Mouse (Mus musculus): ENCODE measurements around the gene Smim11. TPM values are rescaled to one million over a fixed set of nuclear protein-coding genes. Genes with fewer than 3 reads are reported as not detected.

The Smim11 gene
- polyA plus RNA-seq (2014; fragmentation: Nextera tagmentation; extraction: Ambion mirVana), result 117 and 134 TPM in 2 replicates

DNA sequence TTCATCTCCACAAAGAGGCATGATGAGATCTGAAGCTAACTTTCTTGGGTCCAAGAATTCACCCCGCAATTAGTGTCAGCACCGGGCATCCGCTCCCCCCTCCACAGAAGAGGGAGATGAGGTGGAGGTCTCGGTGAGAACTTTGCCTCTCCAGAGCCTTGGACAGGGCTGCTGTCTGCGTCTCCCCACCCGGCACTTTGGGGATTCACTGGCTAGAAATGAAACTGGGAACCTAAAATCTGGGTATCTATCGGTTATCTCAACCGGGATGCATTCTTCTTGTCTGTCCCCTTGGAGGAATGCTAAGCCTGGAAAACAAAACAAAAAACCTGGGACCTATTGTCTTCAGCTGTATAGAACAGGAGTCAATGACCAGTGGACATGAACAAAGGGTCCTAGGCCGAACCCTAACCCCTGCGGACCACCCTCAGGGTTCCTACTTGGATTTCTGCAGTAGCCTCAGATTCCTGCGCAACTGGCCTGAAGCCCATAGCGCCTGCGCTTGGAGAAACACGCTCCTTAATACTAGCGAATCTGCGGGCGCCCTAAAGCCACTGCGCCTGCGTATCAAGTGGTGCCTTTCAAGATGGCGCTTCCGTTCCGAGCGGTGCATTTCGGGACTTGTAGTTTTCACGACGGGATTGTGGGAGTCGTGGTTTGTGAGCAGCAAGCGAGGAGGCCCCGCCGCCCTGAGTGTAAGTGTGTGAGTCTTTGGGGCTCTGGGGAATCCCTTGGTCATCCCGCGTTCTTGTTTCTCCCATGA is at the start of gene Smim11:
Gene Smim11 (plus strand): TSS at position 638 of the 763 bp plus-strand sequence.
- no peaks in the 10 kb centered on the region for H3K27me3 ChIP-seq (ENCODE audit: control insufficient read depth, insufficient read depth, low read length)
- H3K4me1 ChIP-seq (ENCODE audit: control insufficient read depth, insufficient read depth, low read length), result no peaks in the 10 kb centered on the region
- no peaks in the 10 kb centered on the region for H3K9me3 ChIP-seq (replicated peaks; ENCODE audit: control insufficient read depth, low read length)
- 9% methylated on average over 32 of the region's 32 CpGs for WGBS
- H3K4me2 ChIP-seq (ENCODE audit: low read depth, low read length), result peak within 1 kb of the TSS; percentile 47
- H3K36me3 ChIP-seq (replicated peaks; ENCODE audit: control insufficient read depth, insufficient read depth, low read depth, low read length), result no peaks in the 10 kb centered on the region
- DNase-seq (ENCODE audit: low spot score) (peak; percentile 100), ATAC-seq (replicated peaks; ENCODE audit: insufficient number of reproducible peaks, low FRiP score, low TSS enrichment, low read depth) (peak; percentile 90)
- peak within 1 kb of the TSS; percentile 77 for H3K9ac ChIP-seq (replicated peaks; ENCODE audit: low read length)
- H3K27ac ChIP-seq (replicated peaks; ENCODE audit: low read depth, low read length), result no peak within 1 kb of the TSS
- peak within 1 kb of the TSS; percentile 61 for H3K4me3 ChIP-seq (ENCODE audit: low read depth, low read length)

DNA sequence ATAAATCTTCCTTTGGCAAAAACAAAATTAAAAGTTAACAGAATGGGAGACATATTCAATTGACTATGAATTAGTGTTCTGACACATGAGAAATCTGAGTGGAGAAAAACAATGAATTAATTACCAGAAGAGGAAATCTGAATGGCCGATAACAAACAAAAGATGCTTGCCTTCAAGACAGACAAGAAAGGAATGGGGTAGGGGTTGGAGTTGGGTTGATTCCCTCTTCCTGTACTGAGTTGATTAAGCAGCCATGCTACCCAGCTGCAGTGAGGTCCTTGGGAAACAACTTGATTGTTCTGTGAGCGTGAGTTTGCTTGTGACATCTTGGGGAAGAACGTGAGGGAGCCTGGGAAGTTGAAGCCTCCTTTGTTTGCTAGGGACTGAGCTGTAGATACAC is 46.8 kb upstream of the Smim11 start:
- Histone ChIP-seq H3K4me1 (ENCODE audit: control insufficient read depth, insufficient read depth, low read length) (no peaks in the 10 kb centered on the region), H3K27me3 (ENCODE audit: control insufficient read depth, insufficient read depth, low read length) (no peaks in the 10 kb centered on the region), H3K36me3 (replicated peaks; ENCODE audit: control insufficient read depth, insufficient read depth, low read depth, low read length) (no peaks in the 10 kb centered on the region), H3K9ac (replicated peaks; ENCODE audit: low read length) (no peak overlapping the region), H3K4me2 (ENCODE audit: low read depth, low read length) (no peak overlapping the region), H3K4me3 (ENCODE audit: low read depth, low read length) (no peak overlapping the region), H3K9me3 (replicated peaks; ENCODE audit: control insufficient read depth, low read length) (no peaks in the 10 kb centered on the region), H3K27ac (replicated peaks; ENCODE audit: low read depth, low read length) (no peak overlapping the region)
- WGBS, result 73% methylated on average over 3 of the region's 3 CpGs
- no peak for ATAC-seq (replicated peaks; ENCODE audit: insufficient number of reproducible peaks, low FRiP score, low TSS enrichment, low read depth)
- no peak for DNase-seq (ENCODE audit: low spot score)

DNA sequence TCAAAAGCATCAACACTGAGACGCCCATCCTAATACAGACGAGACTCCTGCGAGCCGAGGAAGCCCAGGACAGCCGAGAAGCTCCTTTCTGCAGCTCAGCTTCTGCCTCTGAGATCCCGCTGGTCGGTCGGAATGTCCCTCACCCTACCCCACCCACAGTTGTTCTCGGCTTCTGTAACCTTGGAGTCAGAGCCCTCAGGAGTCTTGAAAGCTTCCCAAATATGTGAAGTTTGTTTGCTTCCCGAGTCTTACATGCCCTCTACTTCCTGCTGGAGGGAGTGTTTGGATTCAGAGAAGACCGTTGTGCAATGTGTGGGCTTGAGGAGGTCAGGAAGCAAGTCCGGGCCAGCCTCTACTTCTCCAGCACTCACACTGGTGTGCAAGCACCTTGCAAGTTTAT is 33.2 kb upstream of the Smim11 start:
- H3K36me3 ChIP-seq (replicated peaks; ENCODE audit: control insufficient read depth, insufficient read depth, low read depth, low read length), result no peaks in the 10 kb centered on the region
- no peaks in the 10 kb centered on the region for H3K4me1 ChIP-seq (ENCODE audit: control insufficient read depth, insufficient read depth, low read length)
- no peak for ATAC-seq (replicated peaks; ENCODE audit: insufficient number of reproducible peaks, low FRiP score, low TSS enrichment, low read depth)
- H3K27me3 ChIP-seq (ENCODE audit: control insufficient read depth, insufficient read depth, low read length), result no peaks in the 10 kb centered on the region
- no peaks in the 10 kb centered on the region for H3K9me3 ChIP-seq (replicated peaks; ENCODE audit: control insufficient read depth, low read length)
- no peak overlapping the region for H3K27ac ChIP-seq (replicated peaks; ENCODE audit: low read depth, low read length)
- H3K9ac ChIP-seq (replicated peaks; ENCODE audit: low read length), result no peak overlapping the region
- no peak overlapping the region for H3K4me2 ChIP-seq (ENCODE audit: low read depth, low read length)
- no peak for DNase-seq (ENCODE audit: low spot score)
- H3K4me3 ChIP-seq (ENCODE audit: low read depth, low read length), result no peak overlapping the region
- 80% methylated on average over 12 of the region's 12 CpGs for WGBS

DNA sequence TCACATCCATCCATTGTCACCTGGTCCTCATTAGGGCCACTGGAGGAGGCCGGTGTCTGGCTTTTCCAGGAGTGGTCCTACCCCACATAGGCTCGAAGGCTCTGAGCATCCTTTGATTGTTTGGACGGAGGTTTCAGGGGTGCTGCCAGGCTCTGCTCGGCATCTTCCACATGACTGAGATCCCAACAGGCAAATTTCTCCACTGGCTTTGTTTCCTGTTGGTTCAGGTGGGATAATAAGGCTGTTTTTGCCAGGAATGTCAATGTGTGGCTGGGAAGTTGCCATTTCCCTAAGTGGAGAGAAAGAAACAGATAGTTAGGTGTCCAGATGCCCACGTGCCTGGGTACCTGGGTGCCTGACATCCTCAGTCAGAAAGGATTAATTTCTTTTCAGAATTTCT is 26.6 kb upstream of the Smim11 start:
- Histone ChIP-seq H3K4me1 (ENCODE audit: control insufficient read depth, insufficient read depth, low read length) (no peaks in the 10 kb centered on the region), H3K27ac (replicated peaks; ENCODE audit: low read depth, low read length) (no peak overlapping the region), H3K9me3 (replicated peaks; ENCODE audit: control insufficient read depth, low read length) (no peaks in the 10 kb centered on the region), H3K9ac (replicated peaks; ENCODE audit: low read length) (no peak overlapping the region), H3K4me3 (ENCODE audit: low read depth, low read length) (no peak overlapping the region), H3K36me3 (replicated peaks; ENCODE audit: control insufficient read depth, insufficient read depth, low read depth, low read length) (no peaks in the 10 kb centered on the region), H3K27me3 (ENCODE audit: control insufficient read depth, insufficient read depth, low read length) (no peaks in the 10 kb centered on the region), H3K4me2 (ENCODE audit: low read depth, low read length) (no peak overlapping the region)
- ATAC-seq (replicated peaks; ENCODE audit: insufficient number of reproducible peaks, low FRiP score, low TSS enrichment, low read depth) (no peak), DNase-seq (ENCODE audit: low spot score) (no peak)
- WGBS, result 72% methylated on average over 5 of the region's 5 CpGs

DNA sequence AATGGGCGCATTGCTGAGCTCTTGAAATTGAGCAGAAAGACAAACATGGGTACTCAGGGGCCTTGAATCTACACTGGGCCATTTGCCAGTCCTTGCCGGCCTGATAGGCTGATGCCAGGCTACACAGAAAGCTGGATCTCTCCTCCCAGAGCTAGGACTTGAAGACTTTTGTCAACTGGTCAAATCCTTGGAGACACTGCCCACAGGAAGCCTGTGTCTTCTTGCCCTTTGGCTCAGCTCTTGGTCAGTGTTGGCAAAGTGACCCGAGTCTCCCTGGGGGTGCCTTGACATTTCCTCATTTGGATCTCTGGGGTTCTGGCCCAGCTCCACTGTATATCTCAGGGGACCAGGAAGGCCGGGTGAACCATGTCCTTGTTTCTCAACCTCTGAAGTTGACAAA is 25.6 kb upstream of the Smim11 start:
- Histone ChIP-seq H3K27me3 (ENCODE audit: control insufficient read depth, insufficient read depth, low read length) (no peaks in the 10 kb centered on the region), H3K9me3 (replicated peaks; ENCODE audit: control insufficient read depth, low read length) (no peaks in the 10 kb centered on the region), H3K36me3 (replicated peaks; ENCODE audit: control insufficient read depth, insufficient read depth, low read depth, low read length) (no peaks in the 10 kb centered on the region), H3K4me3 (ENCODE audit: low read depth, low read length) (no peak overlapping the region), H3K27ac (replicated peaks; ENCODE audit: low read depth, low read length) (no peak overlapping the region), H3K4me1 (ENCODE audit: control insufficient read depth, insufficient read depth, low read length) (no peaks in the 10 kb centered on the region), H3K4me2 (ENCODE audit: low read depth, low read length) (no peak overlapping the region), H3K9ac (replicated peaks; ENCODE audit: low read length) (no peak overlapping the region)
- WGBS, result 78% methylated on average over 4 of the region's 4 CpGs
- ATAC-seq (replicated peaks; ENCODE audit: insufficient number of reproducible peaks, low FRiP score, low TSS enrichment, low read depth) (no peak), DNase-seq (ENCODE audit: low spot score) (no peak)

GRCm38 (mm10) chr16:92282671-92283070 is 18.4 kb upstream of the Smim11 start:
- WGBS, result 62% methylated on average over 5 of the region's 5 CpGs

GRCm38 (mm10) chr16:92285068-92285467 is 16.0 kb upstream of the Smim11 start:
- Histone ChIP-seq H3K27ac (replicated peaks; ENCODE audit: low read depth, low read length) (no peak overlapping the region), H3K9me3 (replicated peaks; ENCODE audit: control insufficient read depth, low read length) (no peaks in the 10 kb centered on the region), H3K4me3 (ENCODE audit: low read depth, low read length) (no peak overlapping the region), H3K9ac (replicated peaks; ENCODE audit: low read length) (no peak overlapping the region), H3K27me3 (ENCODE audit: control insufficient read depth, insufficient read depth, low read length) (no peaks in the 10 kb centered on the region), H3K4me1 (ENCODE audit: control insufficient read depth, insufficient read depth, low read length) (no peaks in the 10 kb centered on the region), H3K4me2 (ENCODE audit: low read depth, low read length) (no peak overlapping the region), H3K36me3 (replicated peaks; ENCODE audit: control insufficient read depth, insufficient read depth, low read depth, low read length) (no peaks in the 10 kb centered on the region)
- no peak for DNase-seq (ENCODE audit: low spot score)
- WGBS, result 53% methylated on average over 10 of the region's 10 CpGs
- no peak for ATAC-seq (replicated peaks; ENCODE audit: insufficient number of reproducible peaks, low FRiP score, low TSS enrichment, low read depth)

More at GRCm38 (mm10) chr16:92282671-92283070, 18.4 kb upstream of the Smim11 start:
- no peaks in the 10 kb centered on the region for H3K9me3 ChIP-seq (replicated peaks; ENCODE audit: control insufficient read depth, low read length)
- DNase-seq (ENCODE audit: low spot score) (no peak), ATAC-seq (replicated peaks; ENCODE audit: insufficient number of reproducible peaks, low FRiP score, low TSS enrichment, low read depth) (no peak)
- H3K4me2 ChIP-seq (ENCODE audit: low read depth, low read length), result no peak overlapping the region
- no peak overlapping the region for H3K4me3 ChIP-seq (ENCODE audit: low read depth, low read length)
- no peaks in the 10 kb centered on the region for H3K4me1 ChIP-seq (ENCODE audit: control insufficient read depth, insufficient read depth, low read length)
- H3K36me3 ChIP-seq (replicated peaks; ENCODE audit: control insufficient read depth, insufficient read depth, low read depth, low read length), result no peaks in the 10 kb centered on the region
- no peaks in the 10 kb centered on the region for H3K27me3 ChIP-seq (ENCODE audit: control insufficient read depth, insufficient read depth, low read length)
- H3K9ac ChIP-seq (replicated peaks; ENCODE audit: low read length), result no peak overlapping the region
- no peak overlapping the region for H3K27ac ChIP-seq (replicated peaks; ENCODE audit: low read depth, low read length)

DNA sequence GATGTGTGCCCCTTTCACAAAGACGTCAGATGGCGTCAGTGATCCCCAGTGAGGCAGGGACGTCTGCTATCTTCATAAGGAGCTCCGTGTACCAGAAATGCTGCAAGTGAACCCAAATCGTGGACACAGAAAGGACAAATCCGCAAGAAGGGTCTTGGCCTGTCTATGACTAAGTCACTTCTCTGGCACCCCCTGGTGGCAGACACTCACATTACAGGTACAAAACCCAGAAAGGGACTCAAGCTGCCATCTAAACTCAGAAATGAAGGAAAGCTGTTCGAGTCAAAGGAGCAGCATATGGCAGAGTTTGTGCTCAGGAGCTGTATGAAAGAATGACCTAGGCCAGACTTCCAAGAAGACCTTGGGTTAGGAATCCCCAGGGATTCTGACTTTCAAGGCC is 14.5 kb upstream of the Smim11 start:
- Histone ChIP-seq H3K4me2 (ENCODE audit: low read depth, low read length) (no peak overlapping the region), H3K4me3 (ENCODE audit: low read depth, low read length) (no peak overlapping the region), H3K4me1 (ENCODE audit: control insufficient read depth, insufficient read depth, low read length) (no peaks in the 10 kb centered on the region), H3K27me3 (ENCODE audit: control insufficient read depth, insufficient read depth, low read length) (no peaks in the 10 kb centered on the region), H3K36me3 (replicated peaks; ENCODE audit: control insufficient read depth, insufficient read depth, low read depth, low read length) (no peaks in the 10 kb centered on the region), H3K27ac (replicated peaks; ENCODE audit: low read depth, low read length) (no peak overlapping the region), H3K9me3 (replicated peaks; ENCODE audit: control insufficient read depth, low read length) (no peaks in the 10 kb centered on the region), H3K9ac (replicated peaks; ENCODE audit: low read length) (no peak overlapping the region)
- ATAC-seq (replicated peaks; ENCODE audit: insufficient number of reproducible peaks, low FRiP score, low TSS enrichment, low read depth), result no peak
- WGBS, result 12% methylated on average over 7 of the region's 7 CpGs
- DNase-seq (ENCODE audit: low spot score), result peak; percentile 95
